Mouse (Mus musculus) E14TG2a.4 (cell line): ENCODE data around the gene Klhl40.

Source experiments
- CTCF ChIP-seq: conservative IDR thresholded peaks from 2 replicates; pipeline ENCODE4 v1.5.1; 2014; ENCODE audit warnings: low read length
- NANOG ChIP-seq: IDR thresholded peaks from 2 replicates; pipeline ENCODE4 v1.6.1; 2014; ENCODE audit warnings: borderline replicate concordance, low read length, mixed read lengths
- POU5F1 ChIP-seq: IDR thresholded peaks from 2 replicates; pipeline ENCODE4 v1.6.1; 2014; ENCODE audit warnings: low read length, borderline replicate concordance

GRCm38 (mm10) chr9:121791206-121791605 lies 13.8 kb downstream of the Klhl40 start:
- TF ChIP-seq CTCF, result no peak
- no peak for TF ChIP-seq NANOG
- TF ChIP-seq POU5F1, result no peak
